Mouse (Mus musculus) adrenal gland (tissue): ENCODE results near the gene Cbx7.
"Not testable (repeated sequence)": the region's sequence is repeated elsewhere in the genome, so short reads cannot be mapped to it uniquely, and the experiment has no call there.

Source experiments
- intact Hi-C: fragments of 180-260 bp; cut with DNase I; formaldehyde crosslinking; loops from one replicate; pipeline ENCODE4 v1.15.1; 2025

The Cbx7 gene

DNA sequence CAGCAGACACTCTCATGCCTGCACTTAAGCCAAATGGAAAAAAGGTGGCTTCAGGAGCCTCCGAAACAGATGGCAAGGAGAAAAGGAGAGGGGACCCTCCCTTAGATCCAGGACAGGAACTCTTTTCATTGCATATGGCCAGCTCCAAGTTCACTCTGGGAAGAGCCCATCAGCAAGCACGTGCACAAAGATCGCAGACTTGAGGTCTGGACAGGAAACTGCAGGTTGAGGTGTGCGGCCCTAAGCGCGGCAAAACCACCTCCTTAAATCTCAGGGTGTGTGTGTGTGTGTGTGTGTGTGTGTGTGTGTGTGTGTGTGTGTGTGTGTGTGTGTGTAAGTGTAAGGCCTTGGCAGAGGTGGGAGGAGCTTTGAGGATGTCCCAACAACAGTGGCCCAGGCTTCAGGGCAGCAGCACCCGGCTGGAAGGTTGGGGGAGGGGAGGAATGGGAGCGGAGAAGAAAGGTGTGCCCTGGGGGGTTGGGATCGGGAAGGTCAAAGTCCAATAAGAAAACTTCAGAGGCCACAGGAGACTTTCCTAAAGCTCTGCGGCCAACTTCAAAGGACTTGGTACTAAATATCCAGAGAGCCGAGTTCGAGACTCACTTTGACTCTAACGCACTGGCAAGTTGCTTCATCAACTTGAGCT, 39.3 kb downstream of the Cbx7 start:
- intact Hi-C loops, result no loop called here

- intact Hi-C loops, result no loop called here
Measured at GRCm38 (mm10) chr15:79929734-79930133, 41.2 kb downstream of the Cbx7 start.

DNA sequence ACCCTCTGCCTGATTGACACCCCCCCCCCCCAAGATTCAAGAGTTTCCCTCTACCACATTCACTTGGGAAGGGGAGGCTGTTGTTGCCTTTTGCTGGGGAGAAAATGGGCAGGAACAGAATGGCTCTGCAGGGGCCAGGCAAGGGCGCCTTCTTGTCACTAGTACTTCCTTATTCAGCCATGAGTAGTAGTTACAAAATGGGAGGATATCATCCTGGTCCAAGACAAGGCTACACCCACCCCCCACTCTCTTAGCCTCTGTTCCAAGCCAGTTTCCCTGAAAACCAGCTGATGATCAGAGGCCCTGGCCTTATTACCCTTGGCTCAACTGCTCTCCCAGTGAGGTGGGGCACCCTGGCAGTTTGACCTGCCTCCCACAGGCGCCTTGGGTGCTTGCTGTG, 42.2 kb downstream of the Cbx7 start:
- intact Hi-C loops, result no loop called here

DNA sequence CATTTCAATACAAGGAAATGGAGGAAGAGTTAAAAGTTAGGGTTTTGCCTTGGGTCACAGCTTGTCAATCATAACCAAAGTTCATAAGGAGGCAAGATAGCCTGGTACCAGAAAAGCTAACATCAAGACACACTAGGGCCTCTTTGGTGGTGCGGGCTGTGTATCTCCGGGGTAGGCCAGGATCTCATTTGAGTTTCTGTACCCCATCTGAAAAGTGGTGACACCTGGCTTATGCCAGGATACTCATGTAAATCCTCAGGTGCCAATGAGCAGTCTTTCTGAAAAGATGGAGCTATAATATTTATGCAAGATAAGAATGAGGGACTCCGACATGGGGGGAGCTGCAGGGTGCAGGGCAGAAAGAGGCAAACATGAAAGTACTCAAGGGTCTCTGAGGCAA, 42.6 kb downstream of the Cbx7 start:
- intact Hi-C loops, result no loop called here

- intact Hi-C loops, result no loop called here
Measured at GRCm38 (mm10) chr15:79927637-79928122, 43.2 kb downstream of the Cbx7 start.

GRCm38 (mm10) chr15:79926856-79927416, 44.0 kb downstream of the Cbx7 start:
- intact Hi-C loops, result no loop called here

GRCm38 (mm10) chr15:79919787-79920186, 51.1 kb downstream of the Cbx7 start:
- intact Hi-C loops, result no loop called here

GRCm38 (mm10) chr15:79918485-79918884, 52.4 kb downstream of the Cbx7 start:
- intact Hi-C loops, result no loop called here

DNA sequence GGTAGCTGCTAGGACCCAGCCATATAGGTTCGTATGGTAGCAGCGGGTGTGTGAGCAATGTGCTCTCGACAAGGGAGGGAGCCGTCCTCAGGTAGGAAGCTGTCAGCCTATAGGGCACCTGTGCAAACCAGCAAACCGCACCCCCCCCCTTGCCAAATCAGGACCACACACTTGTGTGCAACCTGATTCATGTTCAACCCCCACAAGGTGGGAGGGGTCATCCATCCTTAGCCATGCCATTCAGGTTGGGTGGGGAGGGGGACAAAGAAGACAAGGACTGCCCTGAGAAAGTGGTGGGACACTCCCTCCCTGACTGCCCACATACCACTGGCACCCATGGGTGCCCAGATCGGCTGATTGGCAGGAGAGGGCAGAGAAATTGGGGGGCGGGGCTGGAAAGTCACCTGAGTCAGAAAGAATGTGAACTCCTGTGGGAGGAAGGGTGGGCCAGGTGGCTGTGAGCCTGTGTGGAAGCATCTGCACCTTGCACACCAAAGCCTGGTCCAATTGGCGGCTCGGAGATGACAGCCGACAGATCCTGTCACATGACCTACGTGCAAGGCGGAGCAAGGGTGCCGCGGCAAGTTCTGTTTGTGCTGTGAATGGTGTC, 53.7 kb downstream of the Cbx7 start:
- intact Hi-C loops, result no loop called here

DNA sequence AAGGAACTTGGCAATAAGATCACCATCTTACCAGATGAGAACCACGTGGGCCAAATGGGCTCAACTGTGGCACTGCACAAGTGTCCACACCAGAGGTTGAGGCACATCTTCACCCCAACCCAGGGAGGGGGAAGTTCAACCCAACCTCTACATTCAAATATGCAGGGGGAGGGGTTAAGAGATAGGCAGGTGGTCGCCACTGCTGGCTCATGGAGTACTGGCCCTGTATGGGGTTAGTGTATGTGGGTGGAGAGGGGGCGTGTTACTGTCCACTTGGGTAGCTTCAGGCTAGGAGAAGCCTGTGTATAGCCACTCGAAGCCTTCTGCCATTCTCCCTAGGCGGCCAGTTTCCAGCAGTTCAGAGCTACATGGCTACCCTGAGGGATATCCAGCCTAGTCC, 54.8 kb downstream of the Cbx7 start:
- intact Hi-C loops, result no loop called here

GRCm38 (mm10) chr15:79914357-79914756, 56.6 kb downstream of the Cbx7 start:
- intact Hi-C loops, result no loop called here

DNA sequence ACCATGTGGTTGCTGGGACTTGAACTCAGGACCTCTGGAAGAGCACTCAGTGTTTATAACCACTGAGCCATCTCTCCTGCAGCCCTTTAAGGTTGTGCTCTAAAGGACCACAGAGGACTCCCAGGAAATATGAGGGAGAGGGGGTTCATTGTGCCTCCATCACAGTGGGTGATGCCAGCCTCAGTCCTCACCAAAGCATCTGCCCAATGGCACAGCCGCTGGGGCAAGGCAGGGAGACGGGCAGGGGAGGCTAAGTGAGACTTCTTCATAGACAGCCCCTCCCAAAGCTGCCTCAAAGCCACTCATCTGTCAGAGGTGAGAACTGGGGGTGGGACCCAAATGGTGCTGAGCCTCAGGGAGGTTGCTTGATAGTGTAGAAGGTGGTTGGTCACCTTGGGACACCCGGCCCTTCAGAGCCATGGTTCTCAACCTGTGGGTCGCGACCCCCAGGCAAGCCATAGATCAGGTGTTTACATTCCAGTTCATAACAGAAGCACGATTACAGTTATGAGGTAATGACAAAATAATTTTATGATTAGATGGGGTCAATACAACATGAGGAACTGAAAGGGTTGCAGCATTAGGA, 57.1 kb downstream of the Cbx7 start:
- intact Hi-C loops, result no loop called here

- intact Hi-C loops, result no loop called here
Measured at GRCm38 (mm10) chr15:79911339-79911738, 59.6 kb downstream of the Cbx7 start.

GRCm38 (mm10) chr15:79910812-79911211, 60.1 kb downstream of the Cbx7 start:
- intact Hi-C loops, result not testable (repeated sequence)

DNA sequence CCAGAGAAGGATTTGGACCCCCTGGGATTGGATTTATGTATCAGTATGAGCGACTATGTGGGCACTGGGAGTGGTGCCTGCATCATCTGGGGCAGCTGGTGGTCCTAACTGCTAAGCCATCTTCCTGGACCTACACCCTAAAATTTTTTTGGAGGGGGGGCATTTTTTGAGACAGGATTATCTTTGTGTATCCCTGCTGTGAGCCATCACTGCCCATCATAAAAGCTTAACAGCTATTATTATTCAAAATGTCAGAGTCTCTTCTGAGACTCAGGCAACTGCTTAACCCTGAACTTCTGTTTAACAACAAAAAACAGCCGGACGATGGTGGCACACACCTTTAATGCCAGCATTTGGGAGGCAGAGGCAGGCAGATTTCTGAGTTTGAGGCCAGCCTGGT, 61.9 kb downstream of the Cbx7 start:
- intact Hi-C loops, result not testable (repeated sequence)

- intact Hi-C loops, result no loop called here
Measured at GRCm38 (mm10) chr15:79906855-79907254, 64.1 kb downstream of the Cbx7 start.

- intact Hi-C loops, result no loop called here
Measured at GRCm38 (mm10) chr15:79905211-79905610, 65.7 kb downstream of the Cbx7 start.

GRCm38 (mm10) chr15:79904678-79905077, 66.2 kb downstream of the Cbx7 start:
- intact Hi-C loops, result not testable (repeated sequence)

DNA sequence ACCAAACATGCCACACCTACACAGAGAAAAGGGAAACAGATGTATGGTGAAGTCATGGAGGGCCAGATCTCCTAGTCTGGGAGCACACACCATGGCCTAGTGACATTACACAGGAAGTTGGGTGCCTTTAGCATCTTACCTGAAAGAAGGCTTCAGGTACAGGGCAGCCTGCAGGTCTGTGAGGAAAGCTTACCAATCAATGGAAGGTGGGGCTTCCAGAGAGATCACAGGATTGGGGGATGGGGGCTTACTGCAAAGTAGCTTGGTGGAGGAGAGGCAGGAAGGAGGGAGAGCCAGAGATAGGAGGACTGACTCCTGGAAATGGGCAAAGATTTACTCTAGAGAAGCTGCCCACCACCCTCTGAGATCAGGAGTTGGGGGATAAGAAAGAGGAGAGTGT, 67.0 kb downstream of the Cbx7 start:
- intact Hi-C loops, result no loop called here

DNA sequence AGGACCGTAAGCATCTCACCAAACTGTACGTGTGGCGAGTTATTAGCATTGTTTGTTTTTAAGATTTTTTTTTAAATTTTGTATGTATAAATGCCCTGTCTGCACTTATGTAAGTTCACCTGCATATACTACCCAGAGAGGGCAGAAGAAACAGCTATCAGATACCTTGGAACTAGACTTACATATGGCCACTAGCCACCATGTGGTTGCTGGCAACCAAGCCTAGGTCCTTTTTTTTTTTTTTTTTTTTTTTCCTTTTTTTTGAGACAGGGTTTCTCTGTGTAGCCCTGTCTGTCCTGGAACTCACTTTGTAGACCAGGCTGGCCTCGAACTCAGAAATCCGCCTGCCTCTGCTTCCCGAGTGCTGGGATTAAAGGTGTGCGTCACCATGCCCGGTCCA, 67.8 kb downstream of the Cbx7 start:
- intact Hi-C loops, result not testable (repeated sequence)

- intact Hi-C loops, result no loop called here
Measured at GRCm38 (mm10) chr15:79901399-79901798, 69.5 kb downstream of the Cbx7 start.

DNA sequence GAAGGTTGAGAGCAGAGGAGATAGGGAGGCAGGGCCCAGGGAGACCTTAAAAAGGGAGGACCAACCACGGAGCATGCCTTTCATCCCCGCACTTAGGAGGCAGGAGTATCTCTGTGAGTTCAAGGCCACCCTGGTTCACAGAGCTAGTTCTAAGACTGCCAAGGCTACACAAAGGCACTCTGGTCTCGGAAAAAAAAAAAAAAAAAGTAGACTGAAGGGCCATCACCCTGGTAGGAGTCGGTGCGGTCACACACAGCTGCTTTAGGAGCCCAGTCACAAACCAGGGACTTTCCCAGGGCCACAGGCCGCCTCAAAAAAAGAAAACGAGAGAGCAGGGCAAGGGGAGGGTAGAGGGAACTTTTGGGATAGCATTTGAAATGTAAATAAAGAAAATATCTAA, 70.2 kb downstream of the Cbx7 start:
- intact Hi-C loops, result no loop called here
